Mouse (Mus musculus): ENCODE data around the gene Rsu1. TPM values are rescaled to one million over a fixed set of nuclear protein-coding genes. Genes with fewer than 3 reads are reported as not detected.

Gene Rsu1
- total and polyA plus RNA-seq, 3 experiments, result 39.9 to 51.7 (median 47.1) TPM

GRCm38 (mm10) chr2:13117896-13118295 lies 153.3 kb downstream of the Rsu1 start:
- no peaks in the 10 kb centered on the region; the same call in 1 of the 2 replicates for H3K4me1 ChIP-seq (ENCODE audit: control insufficient read depth, insufficient read depth, low read length)
- no peak overlapping the region for H3K9ac ChIP-seq (ENCODE audit: low read depth, low read length)
- intact Hi-C loops (cut with DNase I), result no loop called here
- 52% methylated on average over 4 of the region's 4 CpGs for WGBS
- TF ChIP-seq POLR2A (IDR thresholded peaks at IDR 0.05; ENCODE audit: insufficient read depth, low read depth, low read length) (no peak), CTCF (IDR thresholded peaks at IDR 0.05) (no peak), EP300 (IDR thresholded peaks at IDR 0.05; ENCODE audit: insufficient read depth, low read depth, low read length) (no peak)
- no peaks in the 10 kb centered on the region for H3K27me3 ChIP-seq (ENCODE audit: control insufficient read depth, insufficient read depth, low read length)
- no peaks in the 10 kb centered on the region; the same call in 1 of the 2 replicates for H3K79me2 ChIP-seq (replicated peaks; ENCODE audit: control insufficient read depth, insufficient read depth, low read length)
- DNase-seq, result no peak
- H3K36me3 ChIP-seq (ENCODE audit: control insufficient read depth, insufficient read depth, low read length), result no peaks in the 10 kb centered on the region; the same call in none of the 2 replicates
- no peak overlapping the region for H3K4me3 ChIP-seq
- H3K27ac ChIP-seq, result no peak overlapping the region

GRCm38 (mm10) chr2:13106531-13106930 lies 164.7 kb downstream of the Rsu1 start:
- peaks cover 1% of the 10 kb centered on the region; the same call in 1 of the 2 replicates for H3K4me1 ChIP-seq (ENCODE audit: control insufficient read depth, insufficient read depth, low read length)
- intact Hi-C loops (cut with DNase I), result no loop called here

GRCm38 (mm10) chr2:13104388-13104787 lies 166.8 kb downstream of the Rsu1 start:
- Histone ChIP-seq H3K27ac (no peak overlapping the region), H3K9ac (ENCODE audit: low read depth, low read length) (no peak overlapping the region), H3K4me1 (ENCODE audit: control insufficient read depth, insufficient read depth, low read length) (peaks cover 1% of the 10 kb centered on the region; the same call in 1 of the 2 replicates), H3K79me2 (replicated peaks; ENCODE audit: control insufficient read depth, insufficient read depth, low read length) (no peaks in the 10 kb centered on the region), H3K4me3 (no peak overlapping the region), H3K27me3 (ENCODE audit: control insufficient read depth, insufficient read depth, low read length) (no peaks in the 10 kb centered on the region), H3K36me3 (ENCODE audit: control insufficient read depth, insufficient read depth, low read length) (no peaks in the 10 kb centered on the region)
- intact Hi-C loops (cut with DNase I), result no loop called here
- no peak for DNase-seq
- TF ChIP-seq POLR2A (IDR thresholded peaks at IDR 0.05; ENCODE audit: insufficient read depth, low read depth, low read length) (no peak), CTCF (IDR thresholded peaks at IDR 0.05) (no peak), EP300 (IDR thresholded peaks at IDR 0.05; ENCODE audit: insufficient read depth, low read depth, low read length) (no peak)
- WGBS, result 34% methylated on average over 2 of the region's 2 CpGs

More at GRCm38 (mm10) chr2:13106531-13106930, 164.7 kb downstream of the Rsu1 start:
- Histone ChIP-seq H3K27ac (no peak overlapping the region), H3K36me3 (ENCODE audit: control insufficient read depth, insufficient read depth, low read length) (no peaks in the 10 kb centered on the region), H3K79me2 (replicated peaks; ENCODE audit: control insufficient read depth, insufficient read depth, low read length) (no peaks in the 10 kb centered on the region), H3K4me3 (no peak overlapping the region), H3K9ac (ENCODE audit: low read depth, low read length) (no peak overlapping the region), H3K27me3 (ENCODE audit: control insufficient read depth, insufficient read depth, low read length) (no peaks in the 10 kb centered on the region)
- no peak for DNase-seq
- no peak for TF ChIP-seq CTCF (IDR thresholded peaks at IDR 0.05)
- no peak for TF ChIP-seq POLR2A (IDR thresholded peaks at IDR 0.05; ENCODE audit: insufficient read depth, low read depth, low read length)
- no peak for TF ChIP-seq EP300 (IDR thresholded peaks at IDR 0.05; ENCODE audit: insufficient read depth, low read depth, low read length)
- WGBS, result 42% methylated on average over 4 of the region's 4 CpGs

GRCm38 (mm10) chr2:13103797-13104200 lies 167.4 kb downstream of the Rsu1 start:
- Histone ChIP-seq H3K27ac (no peak overlapping the region), H3K27me3 (ENCODE audit: control insufficient read depth, insufficient read depth, low read length) (no peaks in the 10 kb centered on the region), H3K4me3 (no peak overlapping the region), H3K9ac (ENCODE audit: low read depth, low read length) (no peak overlapping the region), H3K36me3 (ENCODE audit: control insufficient read depth, insufficient read depth, low read length) (no peaks in the 10 kb centered on the region), H3K4me1 (ENCODE audit: control insufficient read depth, insufficient read depth, low read length) (peaks cover 1% of the 10 kb centered on the region; the same call in 1 of the 2 replicates), H3K79me2 (replicated peaks; ENCODE audit: control insufficient read depth, insufficient read depth, low read length) (no peaks in the 10 kb centered on the region)
- intact Hi-C loops (cut with DNase I), result no loop called here
- 62% methylated on average over 7 of the region's 7 CpGs for WGBS
- TF ChIP-seq EP300 (IDR thresholded peaks at IDR 0.05; ENCODE audit: insufficient read depth, low read depth, low read length) (no peak), POLR2A (IDR thresholded peaks at IDR 0.05; ENCODE audit: insufficient read depth, low read depth, low read length) (no peak), CTCF (IDR thresholded peaks at IDR 0.05) (no peak)
- DNase-seq, result no peak

GRCm38 (mm10) chr2:13094045-13094444 lies 177.2 kb downstream of the Rsu1 start:
- no peak overlapping the region for H3K4me3 ChIP-seq
- H3K36me3 ChIP-seq (ENCODE audit: control insufficient read depth, insufficient read depth, low read length), result no peaks in the 10 kb centered on the region; the same call in 1 of the 2 replicates
- 99% methylated on average over 5 of the region's 5 CpGs for WGBS
- no peaks in the 10 kb centered on the region for H3K79me2 ChIP-seq (replicated peaks; ENCODE audit: control insufficient read depth, insufficient read depth, low read length)
- no peak overlapping the region for H3K9ac ChIP-seq (ENCODE audit: low read depth, low read length)
- H3K27me3 ChIP-seq (ENCODE audit: control insufficient read depth, insufficient read depth, low read length), result no peaks in the 10 kb centered on the region
- H3K27ac ChIP-seq, result no peak overlapping the region
- no peaks in the 10 kb centered on the region; the same call in 1 of the 2 replicates for H3K4me1 ChIP-seq (ENCODE audit: control insufficient read depth, insufficient read depth, low read length)
- intact Hi-C loops (cut with DNase I), result no loop called here
- TF ChIP-seq EP300 (IDR thresholded peaks at IDR 0.05; ENCODE audit: insufficient read depth, low read depth, low read length) (no peak), POLR2A (IDR thresholded peaks at IDR 0.05; ENCODE audit: insufficient read depth, low read depth, low read length) (no peak), CTCF (IDR thresholded peaks at IDR 0.05) (no peak)
- no peak for DNase-seq

- WGBS, result 43% methylated on average over 1 of the region's 1 CpGs
- no peak for DNase-seq
- TF ChIP-seq POLR2A (IDR thresholded peaks at IDR 0.05; ENCODE audit: insufficient read depth, low read depth, low read length), result no peak
- no peak for TF ChIP-seq EP300 (IDR thresholded peaks at IDR 0.05; ENCODE audit: insufficient read depth, low read depth, low read length)
- TF ChIP-seq CTCF (IDR thresholded peaks at IDR 0.05), result no peak
- H3K27ac ChIP-seq, result no peak overlapping the region
- H3K4me3 ChIP-seq, result no peak overlapping the region
- no peaks in the 10 kb centered on the region; the same call in 1 of the 2 replicates for H3K4me1 ChIP-seq (ENCODE audit: control insufficient read depth, insufficient read depth, low read length)
- no peak overlapping the region for H3K9ac ChIP-seq (ENCODE audit: low read depth, low read length)
- H3K79me2 ChIP-seq (replicated peaks; ENCODE audit: control insufficient read depth, insufficient read depth, low read length), result no peaks in the 10 kb centered on the region
- no peaks in the 10 kb centered on the region for H3K27me3 ChIP-seq (ENCODE audit: control insufficient read depth, insufficient read depth, low read length)
- no peaks in the 10 kb centered on the region; the same call in 1 of the 2 replicates for H3K36me3 ChIP-seq (ENCODE audit: control insufficient read depth, insufficient read depth, low read length)
- intact Hi-C loops (cut with DNase I), result no loop called here
These were observed 177.6 kb downstream of the Rsu1 start for GRCm38 (mm10) chr2:13093570-13093969.
